Mouse (Mus musculus) thymus, adult 2 months (tissue): ENCODE results near the gene Nacad.

Source experiments
- CTCF ChIP-seq: fragments of 200-500 bp; IDR thresholded peaks from 2 replicates; pipeline ENCODE4 v1.5.1; 2012; ENCODE audit warnings: mild to moderate bottlenecking, control low read depth, low read length, moderate library complexity, borderline replicate concordance; ENCODE audit not compliant: control insufficient read depth, poor library complexity, insufficient read depth; ENCODE audit errors: extremely low read depth
- POLR2A ChIP-seq: fragments of 200-500 bp; IDR thresholded peaks from 2 replicates; pipeline ENCODE4 v1.6.1; 2012; ENCODE audit warnings: mild to moderate bottlenecking, low read length, control low read depth, moderate library complexity; ENCODE audit not compliant: control insufficient read depth, poor library complexity, insufficient read depth; ENCODE audit errors: extremely low read depth

GRCm38 (mm10) chr11:6550201-6550600, 55.7 kb downstream of the Nacad start:
- TF ChIP-seq POLR2A: no peak
- no peak for TF ChIP-seq CTCF
